Mouse (Mus musculus): ENCODE measurements at regions not wholly inside any gene's neighbourhood (a gene's known extent, or its start where the extent isn't known, plus 50 kb on each side); places are given as distances from the start of the nearest gene placed in this dataset.
A peak's percentile ranks its signal among the peaks of the same experiment; 100 is the strongest.

- no peak for DNase-seq
- intact Hi-C loops (cut with DNase I), result no loop called here
These were observed 88.6 kb downstream of the Inhba start for GRCm38 (mm10) chr13:16100253-16100652.

- DNase-seq, result no peak
- intact Hi-C loops (cut with DNase I), result no loop called here
These were observed 103.2 kb downstream of the Inhba start for GRCm38 (mm10) chr13:16114837-16115236.

- no peak for DNase-seq
- intact Hi-C loops (cut with DNase I), result no loop called here
These were observed 135.0 kb downstream of the Inhba start for GRCm38 (mm10) chr13:16146686-16147085.

- no peak for DNase-seq
- intact Hi-C loops (cut with DNase I), result no loop called here
These were observed 143.3 kb downstream of the Inhba start for GRCm38 (mm10) chr13:16154926-16155325.

GRCm38 (mm10) chr13:16165204-16165894 lies 153.7 kb downstream of the Inhba start:
- intact Hi-C loops (cut with DNase I), result no loop called here
- no peak for DNase-seq

- intact Hi-C loops (cut with DNase I), result no loop called here
- no peak for DNase-seq
These were observed 185.0 kb downstream of the Inhba start for GRCm38 (mm10) chr13:16196692-16197091.

GRCm38 (mm10) chr13:16200046-16200445 lies 188.4 kb downstream of the Inhba start:
- no peak for DNase-seq
- intact Hi-C loops (cut with DNase I), result no loop called here

- intact Hi-C loops (cut with DNase I), result no loop called here
- no peak for DNase-seq
These were observed 191.5 kb downstream of the Inhba start for GRCm38 (mm10) chr13:16203147-16203546.

- no peak for DNase-seq
- intact Hi-C loops (cut with DNase I), result no loop called here
These were observed 192.4 kb downstream of the Inhba start for GRCm38 (mm10) chr13:16204097-16204496.

- intact Hi-C loops (cut with DNase I), result no loop called here
- no peak for DNase-seq
These were observed 199.8 kb downstream of the Inhba start for GRCm38 (mm10) chr13:16211482-16211881.

GRCm38 (mm10) chr13:16219877-16220276 lies 208.2 kb downstream of the Inhba start:
- intact Hi-C loops (cut with DNase I), result no loop called here
- DNase-seq, result no peak

GRCm38 (mm10) chr13:16222942-16223600 lies 211.4 kb downstream of the Inhba start:
- DNase-seq, result no peak
- intact Hi-C loops (cut with DNase I), result no loop called here

- intact Hi-C loops (cut with DNase I), result no loop called here
- no peak for DNase-seq
These were observed 249.5 kb downstream of the Inhba start for GRCm38 (mm10) chr13:16261145-16261544.

- intact Hi-C loops (cut with DNase I), result no loop called here
- DNase-seq, result no peak
These were observed 268.3 kb downstream of the Inhba start for GRCm38 (mm10) chr13:16279974-16280373.

GRCm38 (mm10) chr13:16280742-16281141 lies 269.1 kb downstream of the Inhba start:
- intact Hi-C loops (cut with DNase I), result no loop called here
- no peak for DNase-seq

GRCm38 (mm10) chr13:16281777-16282176 lies 270.1 kb downstream of the Inhba start:
- no peak for DNase-seq
- intact Hi-C loops (cut with DNase I), result no loop called here

GRCm38 (mm10) chr13:16282230-16282629 lies 270.6 kb downstream of the Inhba start:
- intact Hi-C loops (cut with DNase I), result no loop called here

GRCm38 (mm10) chr13:16283336-16283735 lies 271.7 kb downstream of the Inhba start:
- DNase-seq, result no peak
- intact Hi-C loops (cut with DNase I), result no loop called here

More at GRCm38 (mm10) chr13:16282230-16282629, 270.6 kb downstream of the Inhba start:
- no peak for DNase-seq

- no peak for DNase-seq
- intact Hi-C loops (cut with DNase I), result no loop called here
These were observed 278.0 kb downstream of the Inhba start for GRCm38 (mm10) chr13:16289633-16290032.

- DNase-seq, result peak; percentile 45
- intact Hi-C loops (cut with DNase I), result no loop called here
These were observed 279.1 kb downstream of the Inhba start for GRCm38 (mm10) chr13:16290784-16291183.

GRCm38 (mm10) chr13:16291661-16292291 lies 280.1 kb downstream of the Inhba start:
- no peak for DNase-seq
- intact Hi-C loops (cut with DNase I), result no loop called here

- DNase-seq, result no peak
- intact Hi-C loops (cut with DNase I), result no loop called here
These were observed 288.1 kb downstream of the Inhba start for GRCm38 (mm10) chr13:16299756-16300155.
